Mouse (Mus musculus): ENCODE measurements around the gene Adcy4.

Gene Adcy4

DNA sequence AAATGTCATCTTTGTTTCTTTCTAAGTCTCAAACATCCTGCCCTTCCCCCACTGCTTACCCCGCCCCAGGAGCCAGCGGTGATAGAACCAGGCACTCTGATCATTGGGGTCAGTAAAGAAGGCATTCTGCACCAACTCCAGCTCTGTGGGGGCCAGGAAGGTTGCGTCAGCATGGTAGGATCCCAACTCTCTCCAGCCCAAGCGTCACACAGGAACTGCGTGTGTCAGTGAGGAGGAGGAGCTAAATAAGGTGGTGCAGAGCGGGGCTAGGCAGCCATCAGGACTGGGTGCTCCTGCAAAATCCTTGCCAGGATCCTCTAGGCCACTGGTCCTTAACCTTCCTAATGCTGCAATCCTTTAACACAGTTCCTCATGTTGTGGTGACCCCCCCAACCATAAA lies 64.2 kb downstream of the Adcy4 start:
- no peak for DNase-seq (ENCODE audit: low spot score)
